Mouse (Mus musculus) colon, adult 2 months (tissue): ENCODE measurements around the gene Cxcl12. TPM values are rescaled to one million over a fixed set of nuclear protein-coding genes. Genes with fewer than 3 reads are reported as not detected.

Experiments
- polyA plus RNA-seq: library from polyadenylated mRNA; depleted of rRNA; stranded (reverse); fragments of >200 nt; gene quantifications from 2 replicates; pipeline ENCODE4 v1.2.3, GENCODE M21; 2012; rRNA removed

The Cxcl12 gene
- polyA plus RNA-seq = 146 and 192 TPM in 2 replicates

DNA sequence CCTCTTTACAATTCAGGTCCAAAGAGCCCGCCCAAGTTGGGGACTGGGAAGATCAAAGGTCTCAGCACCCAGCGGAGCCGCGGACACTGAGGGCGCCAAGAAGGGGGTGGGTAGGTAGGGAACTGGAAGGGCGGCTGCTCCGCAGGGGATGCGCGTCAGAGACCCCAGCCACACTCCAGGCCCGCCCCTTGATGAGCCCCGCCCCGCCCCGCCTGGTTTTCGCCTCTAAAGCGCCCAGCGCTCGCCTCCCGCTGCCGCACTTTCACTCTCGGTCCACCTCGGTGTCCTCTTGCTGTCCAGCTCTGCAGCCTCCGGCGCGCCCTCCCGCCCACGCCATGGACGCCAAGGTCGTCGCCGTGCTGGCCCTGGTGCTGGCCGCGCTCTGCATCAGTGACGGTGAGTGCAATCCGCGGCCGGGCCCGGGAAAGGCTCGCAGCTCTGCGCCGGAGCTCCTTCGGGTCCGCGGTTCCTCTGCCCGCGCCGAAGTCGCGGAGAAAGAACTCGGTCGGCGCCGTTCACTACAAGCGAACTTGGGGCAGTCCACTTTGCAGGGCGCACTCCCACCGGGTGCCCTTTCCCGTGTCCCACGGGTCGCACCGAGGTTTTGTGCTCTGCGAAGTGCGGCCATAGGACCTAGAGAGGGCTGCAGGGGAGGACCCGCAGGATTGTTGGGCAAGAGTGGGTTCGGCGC, at the start of gene Cxcl12:
Gene Cxcl12, plus strand, starts transcription at position 215 of the 691 bp plus-strand sequence.

